Mouse (Mus musculus) lung, postnatal 0 days (tissue): ENCODE results near the gene Tmem258.

Source experiments
- CTCF ChIP-seq: IDR thresholded peaks from 2 replicates; pipeline ENCODE4 v1.5.1; 2016; ENCODE audit warnings: antibody characterized with exemption, mild to moderate bottlenecking
- EP300 ChIP-seq: IDR thresholded peaks from 2 replicates; pipeline ENCODE4 v1.6.1; 2016; ENCODE audit warnings: antibody characterized with exemption, mild to moderate bottlenecking, control low read depth

GRCm38 (mm10) chr19:10181225-10181624, 22.6 kb upstream of the Tmem258 start:
- no peak for TF ChIP-seq CTCF
- no peak for TF ChIP-seq EP300
